Mouse (Mus musculus) forebrain, embryonic 12.5 days (tissue): ENCODE results near the gene Clec5a. TPM values are rescaled to one million over a fixed set of nuclear protein-coding genes. Genes with fewer than 3 reads are reported as not detected.

ENCODE experiments used
- ATAC-seq: fragments of 200-750 bp; cut with Nextera tagmentation; 2 replicates; pipeline ENCODE4 v1.8.0; 2017; ENCODE audit warnings: moderate TSS enrichment; ENCODE audit not compliant: low FRiP score
- H3K27ac ChIP-seq: fragments of 300-500 bp; sonication (generic); 2 replicates; pipeline ENCODE4 v1.5.1; 2016; ENCODE audit warnings: mild to moderate bottlenecking
- H3K27me3 ChIP-seq: fragments of 300-500 bp; sonication (generic); 2 replicates; pipeline ENCODE4 v1.6.1; 2016; ENCODE audit warnings: mild to moderate bottlenecking
- H3K36me3 ChIP-seq: fragments of 300-500 bp; sonication (generic); replicated peaks from 2 replicates; pipeline ENCODE4 v1.6.1; 2016; ENCODE audit warnings: mild to moderate bottlenecking
- H3K4me1 ChIP-seq: fragments of 300-500 bp; sonication (generic); 2 replicates; pipeline ENCODE4 v1.6.1; 2016
- H3K4me2 ChIP-seq: fragments of 300-500 bp; sonication (generic); 2 replicates; pipeline ENCODE4 v1.6.1; 2016; ENCODE audit warnings: mild to moderate bottlenecking, moderate library complexity
- H3K4me3 ChIP-seq: fragments of 300-500 bp; sonication (generic); replicated peaks from 2 replicates; pipeline ENCODE4 v1.5.1; 2016; ENCODE audit warnings: mild to moderate bottlenecking
- H3K9ac ChIP-seq: fragments of 300-500 bp; sonication (generic); 2 replicates; pipeline ENCODE4 v1.6.1; 2016; ENCODE audit warnings: mild to moderate bottlenecking
- H3K9me3 ChIP-seq: fragments of 300-500 bp; sonication (generic); 2 replicates; pipeline ENCODE4 v1.6.1; 2016
- WGBS: fragments of 180-500 bp; shearing (Covaris S2); methylation state at CpG from one replicate; pipeline ENCODE4 v1.1.7; 2016; 5-methylcytosine and 5-hydroxymethylcytosine counted together
- polyA plus RNA-seq: library from polyadenylated mRNA; unstranded; fragments of >200 nt; fragmentation: Nextera tagmentation; extraction: Ambion mirVana; gene quantifications from 2 replicates; pipeline ENCODE4 v1.2.1, GENCODE M21; 2016

Clec5a gene
- polyA plus RNA-seq, 1 experiment from 2014 or later, result 0.52 TPM

GRCm38 (mm10) chr6:40573618-40574017, 12.0 kb downstream of the Clec5a start:
- no peak overlapping the region for H3K4me2 ChIP-seq
- WGBS, result 84% methylated on average over 3 of the region's 3 CpGs
- H3K4me3 ChIP-seq, result no peak overlapping the region
- H3K36me3 ChIP-seq, result no peaks in the 10 kb centered on the region
- no peaks in the 10 kb centered on the region for H3K27me3 ChIP-seq
- H3K9me3 ChIP-seq, result no peaks in the 10 kb centered on the region
- no peaks in the 10 kb centered on the region for H3K4me1 ChIP-seq
- ATAC-seq, result no peak
- H3K27ac ChIP-seq, result no peak overlapping the region
- H3K9ac ChIP-seq, result no peak overlapping the region

- no peaks in the 10 kb centered on the region for H3K9me3 ChIP-seq
- H3K27ac ChIP-seq, result no peak within 1 kb of the TSS
- ATAC-seq, result no peak
- H3K4me1 ChIP-seq, result no peaks in the 10 kb centered on the region
- no peak within 1 kb of the TSS for H3K4me2 ChIP-seq
- no peak within 1 kb of the TSS for H3K9ac ChIP-seq
- WGBS, result 83% methylated on average over 3 of the region's 3 CpGs
- H3K4me3 ChIP-seq, result no peak within 1 kb of the TSS
- no peaks in the 10 kb centered on the region for H3K27me3 ChIP-seq
- H3K36me3 ChIP-seq, result no peaks in the 10 kb centered on the region
Measured at GRCm38 (mm10) chr6:40569187-40569586, 16.4 kb downstream of the Clec5a start, which contains the start of gene Olfr460. Gene Olfr460 (plus strand): TSS chr6:40569487.

DNA sequence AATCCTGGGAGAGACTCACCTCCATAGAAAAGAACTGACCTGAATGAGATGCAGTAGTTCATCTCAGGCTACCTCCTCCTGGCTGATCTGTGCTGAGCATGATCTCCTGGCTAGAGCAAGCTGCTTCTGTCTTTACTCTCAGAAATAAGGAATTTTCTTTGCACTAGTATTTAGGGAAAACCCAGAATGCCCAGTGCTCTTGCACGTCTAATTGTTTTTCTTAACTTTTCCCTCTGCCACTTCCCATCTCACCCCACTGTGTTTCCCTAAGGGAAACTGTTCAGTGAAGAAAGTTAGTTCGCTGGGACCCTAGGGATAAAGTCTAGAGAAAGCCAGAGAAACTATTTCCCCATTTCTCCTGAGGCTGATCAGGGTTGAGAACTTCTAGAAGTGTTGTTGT, 30.7 kb downstream of the Clec5a start, which contains the start of gene Olfr461:
Olfr461 (minus strand) TSS at position 101 of the 400 bp plus-strand sequence.
- Histone ChIP-seq H3K27ac (no peak within 1 kb of the TSS), H3K9me3 (no peaks in the 10 kb centered on the region), H3K4me2 (no peak within 1 kb of the TSS), H3K9ac (no peak within 1 kb of the TSS), H3K27me3 (no peaks in the 10 kb centered on the region), H3K4me1 (no peaks in the 10 kb centered on the region), H3K4me3 (no peak within 1 kb of the TSS), H3K36me3 (no peaks in the 10 kb centered on the region)
- WGBS, result 83% methylated on average over 2 of the region's 2 CpGs
- no peak for ATAC-seq

DNA sequence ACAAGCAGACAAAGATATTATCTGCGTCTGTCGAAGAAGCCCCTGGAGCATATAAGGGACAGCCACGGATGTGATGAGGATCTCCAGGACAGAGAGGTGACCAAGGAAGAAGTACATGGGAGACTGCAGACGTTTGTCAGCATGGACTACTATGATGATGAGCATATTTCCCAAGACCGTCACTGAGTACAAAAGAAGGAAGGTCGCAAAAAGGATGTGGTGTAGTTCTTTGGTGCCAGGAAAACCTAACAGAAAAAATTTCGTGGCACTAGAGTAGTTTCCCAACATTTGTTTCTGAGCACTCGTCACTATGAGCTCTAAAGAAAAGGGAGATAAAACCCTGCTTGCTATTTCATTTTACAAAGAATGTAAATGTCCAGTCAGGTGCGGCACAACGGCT, 40.9 kb downstream of the Clec5a start:
- no peak for ATAC-seq
- Histone ChIP-seq H3K4me1 (no peaks in the 10 kb centered on the region), H3K27me3 (no peaks in the 10 kb centered on the region), H3K4me2 (no peak overlapping the region), H3K4me3 (no peak overlapping the region), H3K9ac (no peak overlapping the region), H3K36me3 (no peaks in the 10 kb centered on the region), H3K9me3 (no peaks in the 10 kb centered on the region), H3K27ac (no peak overlapping the region)
- 81% methylated on average over 10 of the region's 10 CpGs for WGBS

Other genes starting within 250 kb of the Clec5a start
- gene E330009J07Rik, start 149.7 kb downstream of the Clec5a start, polyA plus RNA-seq, result 25.8 and 28.4 TPM in 2 replicates
- gene Wee2, start 146.7 kb downstream of the Clec5a start, polyA plus RNA-seq, result 0.19 and 0.24 TPM in 2 replicates
- gene Ssbp1, start 114.5 kb downstream of the Clec5a start, polyA plus RNA-seq, result 199 TPM in 2 replicates
- gene Tas2r137, start 94.6 kb downstream of the Clec5a start, polyA plus RNA-seq, result not detected in 2 replicates
- not detected in 2 replicates for gene Tas2r108, start 92.3 kb downstream of the Clec5a start, polyA plus RNA-seq
- gene Prss37, start 66.3 kb downstream of the Clec5a start, polyA plus RNA-seq, result not detected in 2 replicates
- 0.08 and 0.41 TPM in 2 replicates for gene Olfr461, start 30.8 kb downstream of the Clec5a start, polyA plus RNA-seq
- not detected in 2 replicates for gene Olfr460, start 16.3 kb downstream of the Clec5a start, polyA plus RNA-seq
- not detected in 2 replicates for gene Tas2r138, start 27.5 kb upstream of the Clec5a start, polyA plus RNA-seq
- gene Mgam, start 43.0 kb upstream of the Clec5a start, polyA plus RNA-seq, result 0.03 TPM in 1 of 2 replicates, not detected in the other